Mouse (Mus musculus): ENCODE measurements around the gene Ap3b1.

Gene Ap3b1

GRCm38 (mm10) chr13:94375526-94376390 lies 17.0 kb downstream of the Ap3b1 start:
- DNase-seq (ENCODE audit: low spot score in 2 of 2): peak; percentile 59 to 92

DNA sequence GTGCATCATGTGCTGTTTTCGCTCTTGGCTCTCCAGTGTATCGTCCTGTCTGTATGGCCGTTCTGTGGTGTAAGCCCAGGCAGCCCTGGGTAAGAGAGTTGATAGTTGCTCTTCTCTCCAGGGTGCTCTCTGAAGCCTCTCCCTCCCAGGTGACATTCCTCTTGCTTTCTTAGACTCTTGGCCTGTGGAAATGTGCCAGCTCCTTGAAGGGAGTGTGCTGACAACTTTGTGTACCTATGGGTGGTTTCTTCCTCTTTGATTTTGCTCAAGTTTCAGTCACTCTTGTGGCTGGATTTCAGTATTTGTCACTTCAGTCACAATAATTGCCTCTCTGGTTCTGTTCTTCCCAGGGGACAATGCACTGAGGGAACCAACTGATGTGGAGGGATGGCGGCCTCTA lies 20.2 kb downstream of the Ap3b1 start:
- DNase-seq (ENCODE audit: low spot score in 2 of 2): no peak

DNA sequence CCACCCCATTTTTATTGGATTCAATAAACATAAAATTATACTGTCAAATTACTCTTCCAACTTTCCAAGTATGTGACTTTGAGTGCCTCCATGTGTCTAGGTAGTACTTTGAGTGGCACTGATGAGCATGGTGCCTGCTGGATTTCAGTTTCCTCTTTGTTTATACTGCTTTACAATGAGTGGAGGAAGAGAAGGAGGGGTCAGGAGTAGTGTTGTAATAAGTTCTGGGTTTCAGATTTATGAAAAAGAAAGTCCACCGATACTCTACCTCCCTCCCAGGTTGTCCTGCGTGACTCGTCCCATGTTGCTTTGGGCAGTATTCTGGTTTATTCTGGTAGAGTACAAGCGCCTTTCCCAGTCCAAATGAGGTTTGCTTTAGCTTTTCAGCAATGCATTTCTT lies 22.7 kb downstream of the Ap3b1 start:
- DNase-seq (ENCODE audit: low spot score in 2 of 2): no peak

DNA sequence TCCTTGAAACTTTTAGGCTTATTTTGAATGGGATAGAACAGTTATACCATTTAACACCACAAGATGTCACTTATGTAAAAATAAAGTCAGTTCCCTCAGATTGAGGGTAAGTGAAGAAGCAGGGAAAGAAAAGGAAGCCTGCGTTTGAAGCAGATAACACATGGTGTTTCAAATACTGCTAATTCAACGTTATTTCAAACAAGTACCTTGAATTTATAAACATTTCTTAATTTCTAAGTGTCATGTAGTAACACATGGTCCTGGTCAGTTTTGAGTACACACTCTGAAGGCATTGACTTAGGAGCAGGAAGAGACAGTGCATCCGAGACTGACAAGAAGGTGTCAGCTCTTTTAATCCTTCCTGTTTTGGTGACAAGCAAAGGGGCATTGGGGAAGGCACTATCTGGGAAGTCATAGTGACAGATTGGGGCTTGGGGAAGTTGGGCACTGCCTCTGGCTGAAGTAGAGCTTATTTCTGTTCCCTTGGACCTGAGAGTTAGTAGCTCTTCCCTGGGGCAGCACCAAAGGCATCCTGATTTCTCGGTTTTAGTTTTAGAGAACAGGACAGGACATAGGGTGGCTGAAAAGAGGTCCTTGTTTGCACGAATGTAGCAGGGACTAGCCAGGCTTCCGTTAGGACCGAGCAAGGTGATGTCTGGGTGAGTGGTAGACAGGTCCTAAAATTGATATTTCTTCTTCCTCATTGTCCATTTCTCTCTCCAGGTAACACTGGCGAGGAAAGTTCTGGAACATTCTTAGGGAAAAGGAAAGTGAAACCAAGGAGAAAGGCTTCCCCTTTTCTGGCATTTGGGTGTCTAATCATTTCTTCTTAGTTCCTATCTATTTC lies 23.3 kb downstream of the Ap3b1 start:
- no peak for DNase-seq (ENCODE audit: low spot score in 2 of 2)

DNA sequence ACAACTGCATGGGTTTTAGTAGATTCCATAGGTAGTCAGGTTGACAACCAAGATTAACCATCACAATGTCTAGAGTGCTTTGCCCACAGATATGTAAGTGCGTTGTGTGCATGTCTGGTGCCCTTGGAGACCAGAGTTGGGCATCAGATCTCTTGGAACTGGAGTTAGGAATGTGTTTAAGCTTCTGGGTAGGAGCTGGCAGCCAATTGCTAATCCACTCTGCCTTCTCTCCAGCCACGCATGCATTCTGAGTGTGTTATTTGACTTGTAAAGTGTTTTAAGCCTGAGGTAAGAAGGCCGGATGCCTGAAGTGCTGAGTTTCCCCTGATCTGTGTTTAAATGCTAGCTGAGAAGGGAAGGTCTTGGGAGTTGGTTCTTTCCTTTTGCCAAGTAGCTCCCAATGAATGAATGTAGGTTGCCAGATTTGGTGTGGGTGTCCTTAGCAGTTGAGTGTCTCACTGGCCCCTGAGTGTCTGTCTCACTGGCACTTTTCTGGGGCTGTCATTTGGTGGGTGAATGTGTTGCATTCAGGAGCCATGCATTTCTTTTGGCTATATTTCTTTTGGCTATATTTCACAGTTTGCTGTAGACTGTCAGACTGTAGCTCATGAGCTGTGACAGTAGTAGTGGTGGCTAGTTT lies 26.3 kb downstream of the Ap3b1 start:
- DNase-seq (ENCODE audit: low spot score in 2 of 2): no peak

DNA sequence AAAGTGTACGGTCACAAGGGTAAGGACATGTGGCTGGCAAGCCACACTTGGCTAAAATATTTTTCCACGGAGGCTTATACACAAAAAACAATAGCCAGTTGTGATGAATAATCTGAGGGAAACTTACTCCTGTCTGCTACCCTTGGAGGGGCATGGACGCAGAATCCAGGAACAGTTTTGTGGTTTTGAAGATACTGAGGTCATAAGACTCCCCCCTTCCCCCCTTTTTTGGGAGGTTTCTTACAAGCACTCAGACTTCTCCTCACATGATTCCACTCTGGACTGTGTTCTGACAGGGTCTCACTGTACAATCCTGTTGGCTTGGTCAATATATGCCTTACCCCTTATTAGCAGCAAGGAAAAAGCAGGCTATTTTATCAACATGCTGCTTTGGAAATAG lies 29.8 kb downstream of the Ap3b1 start:
- no peak for DNase-seq (ENCODE audit: low spot score in 2 of 2)

GRCm38 (mm10) chr13:94389541-94389940 lies 30.8 kb downstream of the Ap3b1 start:
- DNase-seq (ENCODE audit: low spot score in 2 of 2): no peak

DNA sequence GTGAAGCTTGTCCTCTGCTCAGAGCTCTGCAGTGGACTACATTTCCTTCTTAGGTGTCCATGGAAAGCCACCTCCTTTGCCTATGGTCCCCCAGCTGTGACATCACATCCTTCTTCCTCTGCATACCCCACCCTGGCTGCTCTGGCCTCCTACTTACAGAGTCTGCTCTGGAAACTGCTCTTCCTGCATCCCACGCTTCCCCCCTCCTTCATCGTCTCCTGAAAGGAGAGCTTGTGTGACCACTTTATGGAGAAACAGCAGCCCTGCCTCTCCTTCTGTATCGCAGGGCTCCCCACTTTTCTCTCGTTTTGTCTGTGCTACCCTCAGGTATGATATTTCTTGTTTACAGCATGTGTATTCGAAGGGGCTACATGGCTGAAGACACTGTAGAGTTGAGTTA lies 33.5 kb downstream of the Ap3b1 start:
- no peak for DNase-seq (ENCODE audit: low spot score in 2 of 2)

GRCm38 (mm10) chr13:94394486-94394885 lies 35.7 kb downstream of the Ap3b1 start:
- no peak for DNase-seq (ENCODE audit: low spot score in 2 of 2)

DNA sequence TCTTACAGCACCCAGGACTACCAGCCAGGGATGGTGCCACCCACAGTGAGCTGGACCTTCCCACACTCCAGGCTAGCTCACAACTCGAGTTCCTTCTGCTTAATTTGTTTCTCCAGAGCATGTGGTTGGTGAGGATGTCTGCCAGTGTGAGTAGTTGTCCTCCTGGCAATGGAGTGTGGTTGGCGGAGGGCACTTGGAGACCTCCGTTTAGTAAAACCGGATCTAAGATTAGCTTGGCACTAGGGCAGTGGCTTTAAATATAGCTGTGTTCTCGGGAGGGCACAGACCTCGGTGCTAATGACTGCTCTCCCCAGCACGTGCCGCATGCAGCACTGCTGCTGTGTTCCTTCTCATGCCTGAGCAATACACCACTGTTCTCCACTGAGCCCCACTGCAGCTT lies 37.0 kb downstream of the Ap3b1 start:
- no peak for DNase-seq (ENCODE audit: low spot score in 2 of 2)

GRCm38 (mm10) chr13:94396392-94396920 lies 37.7 kb downstream of the Ap3b1 start:
- no peak for DNase-seq (ENCODE audit: low spot score in 2 of 2)

DNA sequence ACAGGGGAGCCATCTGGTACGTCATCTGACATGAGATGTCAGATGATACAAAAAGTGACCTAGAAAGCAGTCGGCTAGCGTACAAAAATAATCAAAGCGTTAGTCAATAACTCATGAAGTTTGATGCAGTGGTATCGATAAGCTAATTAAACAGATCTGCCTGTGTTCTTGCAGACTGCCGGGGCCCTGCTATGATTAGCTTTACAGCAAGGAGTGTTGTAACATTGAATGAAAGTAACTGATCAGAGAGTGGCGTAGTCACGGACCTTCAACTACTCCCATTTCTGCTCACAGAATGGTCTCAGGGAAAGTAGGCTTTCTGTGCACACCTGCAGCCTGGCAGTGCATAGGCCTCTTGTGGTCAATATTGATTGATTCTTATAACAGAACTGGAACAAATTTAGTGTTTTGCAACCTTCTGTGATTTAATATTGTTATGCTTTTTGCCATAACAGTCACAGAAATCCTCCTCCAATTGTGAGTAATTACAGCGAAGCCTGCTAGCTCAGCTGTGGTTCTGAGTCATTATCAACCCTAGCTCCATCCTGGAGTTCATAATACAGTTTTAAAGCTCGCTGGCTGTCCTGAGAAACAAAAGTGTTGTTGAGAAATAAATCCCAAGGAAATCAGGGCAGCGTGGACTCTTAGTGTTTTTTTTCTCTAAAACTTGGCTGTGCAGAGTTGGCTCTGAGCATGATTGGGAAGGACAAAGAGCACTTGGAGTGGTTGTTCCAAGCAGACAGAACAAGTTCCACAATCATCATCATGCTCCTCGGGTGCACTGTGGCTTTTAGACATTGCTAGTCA lies 40.0 kb downstream of the Ap3b1 start:
- DNase-seq (ENCODE audit: low spot score in 2 of 2): no peak

DNA sequence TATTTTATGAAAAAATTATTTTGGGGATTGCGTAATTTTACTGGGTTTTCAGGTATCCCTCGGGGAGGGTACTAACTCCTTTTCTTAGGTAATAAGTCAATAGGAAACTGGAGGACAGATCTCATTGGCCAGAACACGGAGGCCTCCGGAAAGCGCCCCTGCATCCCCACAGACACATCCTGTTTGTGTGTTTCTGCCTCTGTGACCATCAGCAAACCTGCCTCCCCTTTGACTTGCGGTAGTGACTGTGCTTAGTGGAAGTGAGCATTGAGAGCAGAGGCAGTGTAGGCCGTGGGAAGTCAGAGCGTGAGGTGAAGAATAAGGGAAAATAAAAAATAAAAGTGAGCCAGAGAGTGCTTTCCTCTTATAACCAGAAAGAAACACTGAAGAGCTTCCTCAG lies 41.7 kb downstream of the Ap3b1 start:
- no peak for DNase-seq (ENCODE audit: low spot score in 2 of 2)

GRCm38 (mm10) chr13:94423600-94423999 lies 64.8 kb downstream of the Ap3b1 start:
- no peak for DNase-seq (ENCODE audit: low spot score in 2 of 2)

- no peak for DNase-seq (ENCODE audit: low spot score in 2 of 2)
These were observed 70.8 kb downstream of the Ap3b1 start for GRCm38 (mm10) chr13:94429567-94429966.

DNA sequence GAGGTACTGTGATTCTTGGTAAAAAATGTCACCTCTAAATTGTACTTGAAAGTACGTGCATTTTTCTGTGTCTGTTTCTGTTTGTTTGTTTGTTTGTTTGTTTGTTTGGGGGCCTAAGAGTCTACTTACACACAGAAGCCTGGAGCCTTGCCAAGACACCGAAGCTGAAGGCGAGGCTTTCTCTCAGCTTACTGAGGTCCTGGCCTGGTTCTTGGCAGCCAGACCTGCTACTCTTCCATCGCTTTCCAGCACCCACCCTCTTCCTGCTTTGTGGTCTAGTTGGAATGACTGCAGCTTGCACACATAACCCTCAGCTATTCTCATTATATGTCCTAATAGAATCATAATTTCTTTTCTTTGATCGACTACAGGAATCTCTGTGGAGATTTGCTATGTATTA lies 80.6 kb downstream of the Ap3b1 start:
- peak in 1 of 2 experiments; percentile 25 for DNase-seq (ENCODE audit: low spot score in 2 of 2)

GRCm38 (mm10) chr13:94441199-94441598 lies 82.4 kb downstream of the Ap3b1 start:
- DNase-seq (ENCODE audit: low spot score in 2 of 2): no peak

DNA sequence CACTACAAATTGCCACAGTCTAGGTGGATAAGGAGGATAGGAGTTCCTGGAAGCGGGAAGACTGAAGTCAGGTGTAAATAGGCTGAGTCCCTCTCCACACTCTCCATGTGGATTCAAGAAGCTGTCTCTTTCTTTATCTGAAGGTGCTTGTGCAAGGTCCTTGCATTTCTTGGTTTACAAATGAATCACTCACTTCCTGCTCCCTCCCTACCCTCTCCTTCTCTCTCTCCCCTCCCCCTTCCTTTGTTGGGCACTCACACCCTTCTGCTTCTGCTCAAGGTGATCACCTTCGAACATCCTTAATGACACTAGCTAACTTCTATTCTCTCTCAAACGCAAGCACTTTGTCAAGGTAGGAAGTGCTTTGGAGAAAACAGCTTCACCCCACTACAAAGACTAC lies 84.7 kb downstream of the Ap3b1 start:
- no peak for DNase-seq (ENCODE audit: low spot score in 2 of 2)

- DNase-seq (ENCODE audit: low spot score in 2 of 2): no peak
These were observed 86.3 kb downstream of the Ap3b1 start for GRCm38 (mm10) chr13:94445103-94445502.

DNA sequence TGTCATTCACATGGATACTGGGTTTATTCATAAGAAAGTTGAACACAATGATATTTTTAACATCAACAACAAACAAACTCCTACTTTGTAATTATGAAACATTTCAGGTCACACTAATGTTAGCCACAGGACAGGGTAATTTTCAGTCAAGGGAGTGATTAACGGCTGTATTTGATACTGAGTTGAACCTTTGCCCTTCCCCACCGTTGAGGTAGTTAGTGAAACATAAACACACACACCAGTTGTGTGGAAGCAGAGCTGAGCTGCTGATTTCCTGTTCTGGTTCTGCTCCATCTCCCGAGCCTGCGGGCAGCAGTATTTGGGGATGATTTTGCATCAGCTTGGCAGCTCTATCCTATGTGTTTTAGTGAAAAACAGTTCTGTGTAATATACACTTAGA lies 88.2 kb downstream of the Ap3b1 start:
- no peak for DNase-seq (ENCODE audit: low spot score in 2 of 2)

DNA sequence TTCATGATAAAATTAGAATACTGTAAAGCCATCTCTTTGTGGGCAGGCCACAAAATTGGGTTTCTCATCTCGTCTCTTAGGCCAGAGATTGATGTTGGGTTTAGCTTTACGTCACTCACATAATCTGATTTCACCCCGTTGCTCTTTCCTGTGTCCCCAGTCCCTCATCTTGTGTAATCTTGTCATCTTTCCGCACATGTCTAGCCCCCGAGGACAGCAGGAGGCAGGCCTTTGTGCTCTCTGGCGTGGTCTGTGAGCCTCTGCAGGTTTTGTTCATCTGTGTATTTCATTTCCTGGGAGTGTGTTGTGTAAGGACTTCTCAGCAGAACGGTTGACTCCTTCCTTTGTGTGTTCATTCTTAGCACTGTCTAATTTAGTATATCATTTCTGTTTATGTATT lies 90.8 kb downstream of the Ap3b1 start:
- no peak for DNase-seq (ENCODE audit: low spot score in 2 of 2)

All from cerebellum, postnatal 4 days (tissue).